Mouse (Mus musculus) heart, postnatal 0 days (tissue): Measurements from ENCODE around the gene Krt26.

Experiments
- CTCF ChIP-seq: IDR thresholded peaks from 2 replicates; pipeline ENCODE4 v1.5.1; 2016; ENCODE audit warnings: antibody characterized with exemption, control low read depth, low read depth
- EP300 ChIP-seq: IDR thresholded peaks from 2 replicates; pipeline ENCODE4 v1.6.1; 2016; ENCODE audit warnings: antibody characterized with exemption, low read depth

DNA sequence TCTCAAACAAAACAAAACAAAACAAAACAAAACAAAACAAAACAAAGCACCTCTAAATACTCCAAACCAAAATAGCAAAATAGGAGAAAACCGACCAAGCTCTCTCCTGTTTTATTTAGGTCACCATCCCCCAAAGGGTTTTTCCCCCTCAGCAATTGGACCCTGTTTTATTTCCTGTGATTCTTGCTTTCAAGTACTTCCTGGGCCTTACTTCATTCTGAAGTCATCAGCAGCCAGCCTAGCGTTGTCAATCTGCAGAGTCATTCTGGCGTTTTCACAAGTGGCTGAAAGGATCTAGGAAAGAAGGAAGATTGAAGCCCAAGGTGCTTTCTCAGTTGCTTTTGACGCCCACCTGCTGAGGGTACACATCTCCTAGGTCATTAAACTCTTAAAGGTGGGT lies 54.4 kb downstream of the Krt26 start:
- TF ChIP-seq CTCF, result no peak
- no peak for TF ChIP-seq EP300
